In the genomic region with DNA sequence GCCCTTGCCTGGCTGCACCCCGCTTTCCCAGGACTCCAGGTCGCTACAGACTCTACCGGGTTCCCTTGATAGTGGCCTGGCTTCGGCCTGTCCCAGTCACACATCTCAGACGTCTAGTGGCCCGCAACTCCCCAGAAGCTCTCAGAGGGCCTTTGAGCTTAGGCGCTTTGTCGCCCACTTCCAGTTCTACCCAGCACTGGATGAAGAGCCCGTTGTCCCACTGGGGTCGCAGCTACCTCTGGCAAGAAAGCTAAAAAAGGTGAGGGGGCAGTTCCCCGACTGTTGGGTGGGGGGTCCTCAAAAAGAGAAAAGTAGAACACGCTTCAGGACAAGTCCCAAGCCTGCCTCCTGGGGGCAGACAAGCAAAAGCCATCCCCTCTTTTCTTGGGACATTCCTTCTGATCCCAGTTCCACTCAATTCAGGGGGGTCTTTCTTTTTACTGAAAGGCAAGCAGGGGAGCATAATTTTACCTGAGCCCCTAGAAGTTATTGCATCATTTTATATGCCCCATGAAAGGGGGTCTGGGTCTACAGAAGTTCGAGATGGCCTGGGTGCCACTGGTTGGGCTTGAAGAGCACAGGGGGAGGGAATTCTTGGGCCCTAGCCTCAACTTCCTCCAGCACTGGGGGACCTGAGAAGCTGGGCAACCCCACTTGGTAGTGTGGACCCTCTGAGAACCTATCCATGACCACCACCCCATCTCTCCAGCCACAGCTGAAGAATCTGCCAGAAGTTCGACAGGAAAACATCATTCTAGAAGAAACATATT, we compare ENCODE assay signal across 9 mouse cellular contexts. TPM values are rescaled to one million over a fixed set of nuclear protein-coding genes. Genes with fewer than 3 reads are reported as not detected.
DNase-seq lines count a peak whose midpoint lies in the region; ATAC-seq and TF ChIP-seq lines count a peak whose summit lies in the region.
"Had no signal": no experiment of that assay in that cellular context is flagged by ENCODE, and none has a peak within 500 bp of the region (broad histone marks: within the 10 kb centered on the region; RNA-seq: fewer than 3 reads in every experiment).

No protein-coding gene starts in this region.

- TF ChIP-seq CTCF in heart, adult 2 months (IDR thresholded peaks at IDR 0.05): peak; percentile 67

- peaks cover 6% of the 10 kb centered on the region for H3K4me1 ChIP-seq in heart, adult 2 months (ENCODE audit: control insufficient read depth, insufficient read depth, low read length)
- H3K4me1 ChIP-seq in embryonic facial prominence, embryonic 13.5 days: peaks cover 34% of the 10 kb centered on the region
- H3K4me1 ChIP-seq in hindbrain, embryonic 16.5 days (ENCODE audit: control insufficient read depth, insufficient read depth, low read depth, low read length): peaks cover 18% of the 10 kb centered on the region
- peaks cover 21% of the 10 kb centered on the region for H3K4me1 ChIP-seq in midbrain, embryonic 11.5 days (ENCODE audit: control insufficient read depth, insufficient read depth, low read length)

- H3K36me3 ChIP-seq in heart, adult 2 months (ENCODE audit: control insufficient read depth, insufficient read depth, low read length): no peaks in the 10 kb centered on the region
- H3K36me3 ChIP-seq in embryonic facial prominence, embryonic 13.5 days: no peaks in the 10 kb centered on the region
- H3K36me3 ChIP-seq in hindbrain, embryonic 16.5 days (ENCODE audit: control insufficient read depth, insufficient read depth, low read length): no peaks in the 10 kb centered on the region
- no peaks in the 10 kb centered on the region for H3K36me3 ChIP-seq in midbrain, embryonic 11.5 days (ENCODE audit: control insufficient read depth, insufficient read depth, low read length)
- H3K36me3 ChIP-seq: G1E had no signal

- 0 out of 2 replicates have a peak, but pooled peaks cover 1% of the 10 kb centered on the region for H3K27me3 ChIP-seq in heart, adult 2 months (ENCODE audit: control insufficient read depth, insufficient read depth, low read length)
- peaks cover 66% of the 10 kb centered on the region for H3K27me3 ChIP-seq in embryonic facial prominence, embryonic 13.5 days
- H3K27me3 ChIP-seq in hindbrain, embryonic 16.5 days (replicated peaks; ENCODE audit: control insufficient read depth, insufficient read depth, low read length): 0 out of 2 replicates have a peak, but pooled peaks cover 2% of the 10 kb centered on the region
- H3K27me3 ChIP-seq in midbrain, embryonic 11.5 days (ENCODE audit: control insufficient read depth, insufficient read depth, low read length): peaks cover 42% of the 10 kb centered on the region

- H3K9me3 ChIP-seq in embryonic facial prominence, embryonic 13.5 days: no peaks in the 10 kb centered on the region
- no peaks in the 10 kb centered on the region for H3K9me3 ChIP-seq in hindbrain, embryonic 16.5 days (ENCODE audit: control insufficient read depth, low read length)
- no peaks in the 10 kb centered on the region for H3K9me3 ChIP-seq in midbrain, embryonic 11.5 days (ENCODE audit: control insufficient read depth, low read length)
- H3K9me3 ChIP-seq: G1E had no signal

- ATAC-seq in embryonic facial prominence, embryonic 13.5 days (ENCODE audit: insufficient number of reproducible peaks, insufficient read depth, low FRiP score, low TSS enrichment, low read depth): no peak
- ATAC-seq in hindbrain, embryonic 16.5 days: no peak
- no peak for ATAC-seq in midbrain, embryonic 11.5 days (ENCODE audit: low FRiP score)

- peak; percentile 38 to 72 for DNase-seq in heart, adult 2 months
- no peak for DNase-seq in heart, postnatal 25 days (ENCODE audit: low spot score)
- no peak for DNase-seq in midbrain, embryonic 11.5 days (ENCODE audit: low spot score, missing footprints)
- DNase-seq in adrenal gland, postnatal 10 days: no peak
- no peak for DNase-seq in urinary bladder, postnatal 14 days (ENCODE audit: low spot score)
- no peak for DNase-seq in ovary, adult 18-20 months (ENCODE audit: low spot score)

- intact Hi-C loops in heart, adult 2 months (cut with DNase I): loop anchor here (2.0 to 10.0 kb wide), 5 partner anchors 127 to 1269 kb away; no protein-coding TSS in a partner anchor
- intact Hi-C loops in heart, postnatal 25 days (cut with DNase I): loop anchor here (5.0 kb wide), 1 partner anchor 284 kb away; no protein-coding TSS in a partner anchor

- WGBS in heart, adult 2 months: 22% methylated on average over 14 of the region's 14 CpGs
- WGBS in embryonic facial prominence, embryonic 13.5 days: 8% methylated on average over 14 of the region's 14 CpGs
- WGBS in hindbrain, embryonic 16.5 days: 12% methylated on average over 14 of the region's 14 CpGs
- 8% methylated on average over 14 of the region's 14 CpGs for WGBS in midbrain, embryonic 11.5 days

- peak overlapping the region; percentile 36 for H3K9ac ChIP-seq in heart, adult 2 months (ENCODE audit: low read depth, low read length)
- peak overlapping the region; percentile 64 for H3K9ac ChIP-seq in embryonic facial prominence, embryonic 13.5 days
- H3K9ac ChIP-seq in hindbrain, embryonic 16.5 days (ENCODE audit: low read depth, low read length): peak overlapping the region; percentile 55
- peak overlapping the region; percentile 57 for H3K9ac ChIP-seq in midbrain, embryonic 11.5 days (ENCODE audit: low read length)

- peak overlapping the region; percentile 40 for H3K4me3 ChIP-seq in heart, adult 2 months
- peak overlapping the region; percentile 38 for H3K4me3 ChIP-seq in embryonic facial prominence, embryonic 13.5 days
- H3K4me3 ChIP-seq in hindbrain, embryonic 16.5 days (ENCODE audit: low read length): peak overlapping the region; percentile 32
- H3K4me3 ChIP-seq in midbrain, embryonic 11.5 days (ENCODE audit: low read depth, low read length): peak overlapping the region; percentile 31

- no peak for TF ChIP-seq EP300 in heart, adult 2 months (IDR thresholded peaks at IDR 0.05; ENCODE audit: insufficient read depth, low read depth, low read length)

- H3K27ac ChIP-seq in heart, adult 2 months: peak overlapping the region; percentile 73
- no peak overlapping the region for H3K27ac ChIP-seq in embryonic facial prominence, embryonic 13.5 days
- H3K27ac ChIP-seq in hindbrain, embryonic 16.5 days (ENCODE audit: low read depth, low read length): 0 out of 2 replicates have a peak overlapping the region, but pooled peaks have one; percentile 13
- H3K27ac ChIP-seq in midbrain, embryonic 11.5 days (ENCODE audit: low read depth, low read length): no peak overlapping the region

- no peak for TF ChIP-seq POLR2A in heart, adult 2 months (IDR thresholded peaks at IDR 0.05; ENCODE audit: insufficient read depth, low read depth, low read length)

- H3K79me2 ChIP-seq in heart, adult 2 months (replicated peaks; ENCODE audit: control insufficient read depth, insufficient read depth, low read length): no peaks in the 10 kb centered on the region

- peak overlapping the region; percentile 66 for H3K4me2 ChIP-seq in embryonic facial prominence, embryonic 13.5 days
- peak overlapping the region; percentile 55 for H3K4me2 ChIP-seq in hindbrain, embryonic 16.5 days (ENCODE audit: low read length)
- H3K4me2 ChIP-seq in midbrain, embryonic 11.5 days: peak overlapping the region; percentile 62

RNA-seq across cellular contexts. Expression of a gene that starts 3.5 kb away (rescaled TPM):
- 10 to 100 TPM; 11.4 to 12.2 TPM for total RNA-seq in heart, adult 2 months (2021)
- 13.6 and 16.8 TPM in 2 replicates for polyA plus RNA-seq in heart, adult 2 months (2012; rRNA removed)
- total RNA-seq in heart, postnatal 25 days (2021): 10 to 100 TPM in 1 of 2 experiments, 1 to 10 TPM in 1; 10.0 to 13.8 TPM
- polyA plus RNA-seq in embryonic facial prominence, embryonic 13.5 days (2015; fragmentation: Nextera tagmentation; extraction: Ambion mirVana): 69.1 and 77.2 TPM in 2 replicates
- polyA plus RNA-seq in hindbrain, embryonic 16.5 days (2015; fragmentation: Nextera tagmentation; extraction: Ambion mirVana): 106 and 111 TPM in 2 replicates
- 73.8 and 79.2 TPM in 2 replicates for polyA plus RNA-seq in midbrain, embryonic 11.5 days (2014; fragmentation: Nextera tagmentation; extraction: Ambion mirVana)
- total RNA-seq in adrenal gland, postnatal 10 days (2021): 10 to 100 TPM; 36.1 to 53.0 TPM
- polyA plus RNA-seq: G1E had no signal

Comparison
In these comparisons a context has a peak if more than half of its experiments do, and no peak if none do; other contexts are left out.
1. DNase-seq: peak in heart, adult 2 months (2 of 2); none in heart, postnatal 25 days (single experiment), midbrain, embryonic 11.5 days (single experiment), adrenal gland, postnatal 10 days (single experiment), urinary bladder, postnatal 14 days (single experiment) and ovary, adult 18-20 months (single experiment).
2. H3K27ac ChIP-seq: peak in heart, adult 2 months (single experiment) and hindbrain, embryonic 16.5 days (single experiment); none in embryonic facial prominence, embryonic 13.5 days (single experiment) and midbrain, embryonic 11.5 days (single experiment).
3. Peak in every context shown above with its lines, with median percentiles within 50 percentile points of each other: H3K4me3 ChIP-seq, H3K9ac ChIP-seq and H3K4me2 ChIP-seq.